Mouse (Mus musculus) megakaryocyte, embryonic 14.5 days (primary cell): ENCODE results near the gene Akt2.

Experiments used
- FLI1 ChIP-seq: IDR thresholded peaks from 2 replicates; pipeline ENCODE4 v1.6.1; 2012; ENCODE audit warnings: low read length, inconsistent platforms, mixed read lengths
- GATA1 ChIP-seq: IDR thresholded peaks from 3 replicates; pipeline ENCODE4 v1.6.1; 2012; ENCODE audit warnings: mixed read lengths, low read length, inconsistent platforms, borderline replicate concordance

- no peak for TF ChIP-seq GATA1
- no peak for TF ChIP-seq FLI1
These were observed 41.8 kb downstream of the Akt2 start for GRCm38 (mm10) chr7:27633166-27633565.
